Comparison of ENCODE assay signal across 14 mouse cellular contexts in genomic region chr12:74679149-74679548, GRCm38 (mm10).
"Had no signal": no experiment of that assay in that cellular context is flagged by ENCODE, and none has a peak within 500 bp of the region (broad histone marks: within the 10 kb centered on the region; RNA-seq: fewer than 3 reads in every experiment).

No protein-coding gene starts in this region.

- DNase-seq: kidney, adult 2 months; kidney, postnatal 25 days; liver, embryonic 13.5 days; lung, adult 2 months; lung, postnatal 14 days; lung, postnatal 4 days; midbrain, embryonic 14.5 days; right cerebral cortex, postnatal 25 days; spleen, adult 18-20 months; thymus, adult 18-20 months; thymus, postnatal 36 days had no signal

- H3K4me3 ChIP-seq: liver, embryonic 13.5 days; stomach, embryonic 15.5 days had no signal

- H3K27ac ChIP-seq: kidney, postnatal 0 days; liver, embryonic 13.5 days; stomach, embryonic 15.5 days had no signal

- ATAC-seq: intestine, postnatal 0 days had no signal
